Mouse (Mus musculus) kidney, adult 2 months (tissue): Measurements from ENCODE around the gene Kcnj9. TPM values are rescaled to one million over a fixed set of nuclear protein-coding genes. Genes with fewer than 3 reads are reported as not detected.

Experiments used
- DNase-seq: peaks from one replicate; pipeline ENCODE4 v3.0.0; 2021
- H3K27ac ChIP-seq: fragments of 200-500 bp; 2 replicates; pipeline ENCODE4 v1.5.1; 2012; ENCODE audit warnings: low read depth, low read length, control low read depth, inconsistent platforms; ENCODE audit not compliant: insufficient read depth
- H3K27me3 ChIP-seq: fragments of 200-500 bp; replicated peaks from 2 replicates; pipeline ENCODE4 v1.6.1; 2012; ENCODE audit warnings: mild to moderate bottlenecking, moderate library complexity, low read length, inconsistent platforms; ENCODE audit not compliant: control insufficient read depth, insufficient read depth
- H3K36me3 ChIP-seq: fragments of 200-500 bp; 2 replicates; pipeline ENCODE4 v1.6.1; 2012; ENCODE audit warnings: mild to moderate bottlenecking, moderate library complexity, low read length, inconsistent platforms; ENCODE audit not compliant: control insufficient read depth, insufficient read depth
- H3K4me1 ChIP-seq: fragments of 200-500 bp; 2 replicates; pipeline ENCODE4 v1.6.1; 2011; ENCODE audit warnings: low read length; ENCODE audit not compliant: control insufficient read depth, insufficient read depth
- H3K4me3 ChIP-seq: fragments of 200-500 bp; 2 replicates; pipeline ENCODE4 v1.5.1; 2011; ENCODE audit warnings: mild to moderate bottlenecking, low read depth, low read length, control low read depth; ENCODE audit not compliant: insufficient read depth
- CTCF ChIP-seq: fragments of 200-500 bp; conservative IDR thresholded peaks from 2 replicates; pipeline ENCODE4 v1.5.1; 2011; ENCODE audit warnings: low read depth, mild to moderate bottlenecking, control low read depth, low read length, moderate library complexity, mixed read lengths; ENCODE audit not compliant: insufficient read depth, insufficient read length
- POLR2A ChIP-seq: fragments of 200-500 bp; IDR thresholded peaks from one replicate; pipeline ENCODE4 v1.6.1; 2011; ENCODE audit warnings: low read depth, low read length, control low read depth
- WGBS: fragments of 180-500 bp; shearing (Covaris S2); methylation state at CpG from one replicate; pipeline ENCODE4 v1.1.7; 2018; 5-methylcytosine and 5-hydroxymethylcytosine counted together
- polyA plus RNA-seq: library from polyadenylated mRNA; depleted of rRNA; stranded (reverse); fragments of >200 nt; gene quantifications from 2 replicates; pipeline ENCODE4 v1.2.3, GENCODE M21; 2012; rRNA removed

Kcnj9 gene
- polyA plus RNA-seq = 0.06 and 0.11 TPM in 2 replicates

- no peaks in the 10 kb centered on the region; the same call in 1 of the 2 replicates for H3K27me3 ChIP-seq
- no peak within 1 kb of the TSS for H3K27ac ChIP-seq
- no peaks in the 10 kb centered on the region; the same call in 1 of the 2 replicates for H3K4me1 ChIP-seq
- no peaks in the 10 kb centered on the region for H3K36me3 ChIP-seq
- no peak within 1 kb of the TSS for H3K4me3 ChIP-seq
- no peak for TF ChIP-seq POLR2A
- TF ChIP-seq CTCF = no peak
- 38% methylated on average over 9 of the region's 9 CpGs for WGBS
- no peak for DNase-seq
Observed at GRCm38 (mm10) chr1:172329131-172329530, at the start of gene Kcnj9. Gene Kcnj9 (minus strand): TSS chr1:172329318.

GRCm38 (mm10) chr1:172376758-172377458 is 47.8 kb upstream of the Kcnj9 start:
- Histone ChIP-seq H3K4me1 (peaks cover 14% of the 10 kb centered on the region; the same call in 1 of the 2 replicates), H3K36me3 (no peaks in the 10 kb centered on the region), H3K27ac (peak overlapping the region; percentile 12; the same call in 1 of the 2 replicates), H3K4me3 (peak overlapping the region; percentile 92), H3K27me3 (no peaks in the 10 kb centered on the region)
- 1% methylated on average over 62 of the region's 62 CpGs for WGBS
- no peak for DNase-seq
- TF ChIP-seq CTCF (no peak), POLR2A (no peak)

- peak within 1 kb of the TSS; percentile 92 for H3K4me3 ChIP-seq
- TF ChIP-seq POLR2A (peak; percentile 31), CTCF (no peak)
- H3K36me3 ChIP-seq = no peaks in the 10 kb centered on the region
- peaks cover 14% of the 10 kb centered on the region; the same call in 1 of the 2 replicates for H3K4me1 ChIP-seq
- no peaks in the 10 kb centered on the region for H3K27me3 ChIP-seq
- peak; percentile 99 for DNase-seq
- under 1% methylated on average over 39 of the region's 39 CpGs for WGBS
- peak within 1 kb of the TSS; percentile 87 for H3K27ac ChIP-seq
Observed at GRCm38 (mm10) chr1:172376198-172376667, 47.1 kb upstream of the Kcnj9 start, which contains the start of gene Pigm. Gene Pigm (plus strand): TSS chr1:172376546.

GRCm38 (mm10) chr1:172368768-172369418 is 39.8 kb upstream of the Kcnj9 start:
- DNase-seq = peak; percentile 34
- Histone ChIP-seq H3K27ac (no peak overlapping the region), H3K27me3 (no peaks in the 10 kb centered on the region), H3K4me1 (no peaks in the 10 kb centered on the region), H3K36me3 (no peaks in the 10 kb centered on the region), H3K4me3 (no peak overlapping the region)
- 36% methylated on average over 23 of the region's 23 CpGs for WGBS
- TF ChIP-seq POLR2A (no peak), CTCF (peak; percentile 46; the same call in 1 of the 2 replicates)

GRCm38 (mm10) chr1:172364684-172365083 is 35.6 kb upstream of the Kcnj9 start:
- H3K27me3 ChIP-seq = no peaks in the 10 kb centered on the region
- no peak overlapping the region for H3K27ac ChIP-seq
- no peak overlapping the region for H3K4me3 ChIP-seq
- WGBS = 13% methylated on average over 6 of the region's 6 CpGs
- no peaks in the 10 kb centered on the region for H3K4me1 ChIP-seq
- no peaks in the 10 kb centered on the region for H3K36me3 ChIP-seq
- no peak for TF ChIP-seq POLR2A
- TF ChIP-seq CTCF = peak; percentile 67
- peak; percentile 60 for DNase-seq

- DNase-seq = no peak
- Histone ChIP-seq H3K4me1 (no peaks in the 10 kb centered on the region; the same call in 1 of the 2 replicates), H3K36me3 (no peaks in the 10 kb centered on the region), H3K4me3 (no peak overlapping the region), H3K27ac (no peak overlapping the region), H3K27me3 (no peaks in the 10 kb centered on the region)
- 47% methylated on average over 10 of the region's 10 CpGs for WGBS
- TF ChIP-seq POLR2A (no peak), CTCF (no peak)
Observed at GRCm38 (mm10) chr1:172358341-172358740, 29.2 kb upstream of the Kcnj9 start.

GRCm38 (mm10) chr1:172357550-172357949 is 28.4 kb upstream of the Kcnj9 start:
- TF ChIP-seq CTCF = peak; percentile 87
- TF ChIP-seq POLR2A = no peak
- 0% methylated on average over 1 of the region's 1 CpGs for WGBS
- peak; percentile 67 for DNase-seq

More at GRCm38 (mm10) chr1:172357550-172357949, 28.4 kb upstream of the Kcnj9 start:
- no peak overlapping the region for H3K27ac ChIP-seq
- H3K36me3 ChIP-seq = no peaks in the 10 kb centered on the region
- H3K4me3 ChIP-seq = no peak overlapping the region
- H3K27me3 ChIP-seq = no peaks in the 10 kb centered on the region
- no peaks in the 10 kb centered on the region; the same call in 1 of the 2 replicates for H3K4me1 ChIP-seq
